Mouse (Mus musculus) forebrain, embryonic 13.5 days (tissue): ENCODE measurements at regions not wholly inside any gene's neighbourhood (a gene's known extent, or its start where the extent isn't known, plus 50 kb on each side); places are given as distances from the start of the nearest gene placed in this dataset.
A peak's percentile ranks its signal among the peaks of the same experiment; 100 is the strongest.

ENCODE experiments used
- ATAC-seq: fragments of 200-750 bp; cut with Nextera tagmentation; 2 replicates; pipeline ENCODE4 v1.8.0; 2017
- H3K27ac ChIP-seq: fragments of 300-500 bp; sonication (generic); 2 replicates; pipeline ENCODE4 v1.5.1; 2015; ENCODE audit warnings: inconsistent platforms, mild to moderate bottlenecking, moderate library complexity
- H3K27me3 ChIP-seq: fragments of 300-500 bp; sonication (generic); 2 replicates; pipeline ENCODE4 v1.6.1; 2015; ENCODE audit warnings: mild to moderate bottlenecking, inconsistent platforms
- H3K36me3 ChIP-seq: fragments of 300-500 bp; sonication (generic); 2 replicates; pipeline ENCODE4 v1.6.1; 2015; ENCODE audit warnings: mild to moderate bottlenecking, inconsistent platforms; ENCODE audit not compliant: poor library complexity, severe bottlenecking
- H3K4me1 ChIP-seq: fragments of 300-500 bp; sonication (generic); 2 replicates; pipeline ENCODE4 v1.6.1; 2015; ENCODE audit warnings: inconsistent platforms
- H3K4me2 ChIP-seq: fragments of 300-500 bp; sonication (generic); 2 replicates; pipeline ENCODE4 v1.6.1; 2015; ENCODE audit warnings: inconsistent platforms, mild to moderate bottlenecking, moderate library complexity
- H3K4me3 ChIP-seq: fragments of 300-500 bp; sonication (generic); 2 replicates; pipeline ENCODE4 v1.5.1; 2015; ENCODE audit warnings: mild to moderate bottlenecking, inconsistent platforms
- H3K9ac ChIP-seq: fragments of 300-500 bp; sonication (generic); 2 replicates; pipeline ENCODE4 v1.6.1; 2015; ENCODE audit warnings: mild to moderate bottlenecking, inconsistent platforms
- H3K9me3 ChIP-seq: fragments of 300-500 bp; sonication (generic); replicated peaks from 2 replicates; pipeline ENCODE4 v1.6.1; 2016; ENCODE audit warnings: inconsistent platforms
- WGBS: fragments of 180-500 bp; shearing (Covaris S2); methylation state at CpG from one replicate; pipeline ENCODE4 v1.1.7; 2015; 5-methylcytosine and 5-hydroxymethylcytosine counted together

GRCm38 (mm10) chr5:64574386-64574785 lies 228.8 kb upstream of the Klf3 start:
- no peak overlapping the region for H3K4me2 ChIP-seq
- ATAC-seq = no peak
- no peaks in the 10 kb centered on the region for H3K36me3 ChIP-seq
- no peak overlapping the region for H3K4me3 ChIP-seq
- H3K27me3 ChIP-seq = no peaks in the 10 kb centered on the region
- peaks cover 4% of the 10 kb centered on the region for H3K4me1 ChIP-seq
- no peaks in the 10 kb centered on the region for H3K9me3 ChIP-seq
- H3K9ac ChIP-seq = no peak overlapping the region
- no peak overlapping the region for H3K27ac ChIP-seq
- 85% methylated on average over 10 of the region's 10 CpGs for WGBS

GRCm38 (mm10) chr5:64575896-64576295 lies 227.3 kb upstream of the Klf3 start:
- WGBS = 87% methylated on average over 6 of the region's 6 CpGs
- H3K4me3 ChIP-seq = no peak overlapping the region
- peaks cover 15% of the 10 kb centered on the region for H3K4me1 ChIP-seq
- no peak overlapping the region for H3K27ac ChIP-seq
- H3K9ac ChIP-seq = no peak overlapping the region
- no peaks in the 10 kb centered on the region for H3K9me3 ChIP-seq
- ATAC-seq = no peak
- no peaks in the 10 kb centered on the region for H3K27me3 ChIP-seq
- no peak overlapping the region for H3K4me2 ChIP-seq
- no peaks in the 10 kb centered on the region for H3K36me3 ChIP-seq

- Histone ChIP-seq H3K9me3 (no peaks in the 10 kb centered on the region), H3K27me3 (no peaks in the 10 kb centered on the region), H3K9ac (no peak overlapping the region), H3K4me3 (no peak overlapping the region), H3K4me2 (no peak overlapping the region), H3K36me3 (no peaks in the 10 kb centered on the region), H3K4me1 (peaks cover 15% of the 10 kb centered on the region), H3K27ac (no peak overlapping the region)
- WGBS = 84% methylated on average over 19 of the region's 19 CpGs
- ATAC-seq = no peak
These were observed 226.5 kb upstream of the Klf3 start for GRCm38 (mm10) chr5:64576426-64577262.

- Histone ChIP-seq H3K4me1 (peaks cover 15% of the 10 kb centered on the region), H3K36me3 (no peaks in the 10 kb centered on the region), H3K9me3 (no peaks in the 10 kb centered on the region), H3K9ac (no peak overlapping the region), H3K27ac (no peak overlapping the region), H3K4me2 (no peak overlapping the region), H3K4me3 (no peak overlapping the region), H3K27me3 (no peaks in the 10 kb centered on the region)
- no peak for ATAC-seq
- 65% methylated on average over 7 of the region's 7 CpGs for WGBS
These were observed 225.8 kb upstream of the Klf3 start for GRCm38 (mm10) chr5:64577424-64577823.

GRCm38 (mm10) chr5:64578536-64578935 lies 224.7 kb upstream of the Klf3 start:
- no peak for ATAC-seq
- no peaks in the 10 kb centered on the region for H3K9me3 ChIP-seq
- WGBS = 96% methylated on average over 6 of the region's 6 CpGs
- no peaks in the 10 kb centered on the region for H3K36me3 ChIP-seq
- H3K4me2 ChIP-seq = no peak overlapping the region
- H3K4me1 ChIP-seq = peaks cover 15% of the 10 kb centered on the region
- no peaks in the 10 kb centered on the region for H3K27me3 ChIP-seq
- no peak overlapping the region for H3K9ac ChIP-seq
- H3K27ac ChIP-seq = no peak overlapping the region
- H3K4me3 ChIP-seq = no peak overlapping the region

- H3K4me1 ChIP-seq = peaks cover 15% of the 10 kb centered on the region
- H3K36me3 ChIP-seq = no peaks in the 10 kb centered on the region
- no peak overlapping the region for H3K4me2 ChIP-seq
- ATAC-seq = no peak; the same call in 1 of the 2 replicates
- H3K27me3 ChIP-seq = no peaks in the 10 kb centered on the region
- no peak overlapping the region for H3K27ac ChIP-seq
- H3K9me3 ChIP-seq = no peaks in the 10 kb centered on the region
- 44% methylated on average over 5 of the region's 5 CpGs for WGBS
- no peak overlapping the region for H3K9ac ChIP-seq
- H3K4me3 ChIP-seq = no peak overlapping the region
These were observed 224.1 kb upstream of the Klf3 start for GRCm38 (mm10) chr5:64579086-64579485.

- ATAC-seq = peak; percentile 88
- no peak overlapping the region for H3K9ac ChIP-seq
- WGBS = 7% methylated on average over 13 of the region's 14 CpGs
These were observed 223.5 kb upstream of the Klf3 start for GRCm38 (mm10) chr5:64579494-64580339.

GRCm38 (mm10) chr5:64580340-64580723 lies 222.9 kb upstream of the Klf3 start:
- WGBS = 71% methylated on average over 3 of the region's 3 CpGs
- Histone ChIP-seq H3K36me3 (no peaks in the 10 kb centered on the region), H3K27ac (peak overlapping the region; percentile 15; the same call in 1 of the 2 replicates), H3K27me3 (no peaks in the 10 kb centered on the region), H3K4me3 (no peak overlapping the region), H3K9ac (no peak overlapping the region), H3K4me1 (peaks cover 15% of the 10 kb centered on the region), H3K4me2 (peak overlapping the region; percentile 40; the same call in 1 of the 2 replicates), H3K9me3 (no peaks in the 10 kb centered on the region)
- no peak for ATAC-seq

More at GRCm38 (mm10) chr5:64579494-64580339, 223.5 kb upstream of the Klf3 start:
- Histone ChIP-seq H3K4me3 (peak overlapping the region; percentile 11; the same call in 1 of the 2 replicates), H3K9me3 (no peaks in the 10 kb centered on the region), H3K27ac (peak overlapping the region; percentile 15; the same call in 1 of the 2 replicates), H3K27me3 (no peaks in the 10 kb centered on the region), H3K4me1 (peaks cover 15% of the 10 kb centered on the region), H3K36me3 (no peaks in the 10 kb centered on the region), H3K4me2 (peak overlapping the region; percentile 40)

- no peak overlapping the region for H3K4me2 ChIP-seq
- no peaks in the 10 kb centered on the region for H3K36me3 ChIP-seq
- peaks cover 15% of the 10 kb centered on the region for H3K4me1 ChIP-seq
- no peaks in the 10 kb centered on the region for H3K27me3 ChIP-seq
- no peak overlapping the region for H3K27ac ChIP-seq
- no peak overlapping the region for H3K4me3 ChIP-seq
- 92% methylated on average over 6 of the region's 6 CpGs for WGBS
- ATAC-seq = no peak
- H3K9ac ChIP-seq = no peak overlapping the region
- H3K9me3 ChIP-seq = no peaks in the 10 kb centered on the region
These were observed 222.3 kb upstream of the Klf3 start for GRCm38 (mm10) chr5:64580786-64581445.

- peaks cover 15% of the 10 kb centered on the region for H3K4me1 ChIP-seq
- no peaks in the 10 kb centered on the region for H3K27me3 ChIP-seq
- no peaks in the 10 kb centered on the region for H3K36me3 ChIP-seq
- no peak overlapping the region for H3K4me2 ChIP-seq
- H3K4me3 ChIP-seq = no peak overlapping the region
- WGBS = 78% methylated on average over 8 of the region's 8 CpGs
- no peak for ATAC-seq
- H3K9ac ChIP-seq = no peak overlapping the region
- H3K9me3 ChIP-seq = no peaks in the 10 kb centered on the region
- no peak overlapping the region for H3K27ac ChIP-seq
These were observed 221.7 kb upstream of the Klf3 start for GRCm38 (mm10) chr5:64581461-64581860.

- no peak overlapping the region for H3K27ac ChIP-seq
- H3K9me3 ChIP-seq = no peaks in the 10 kb centered on the region
- WGBS = 83% methylated on average over 9 of the region's 9 CpGs
- no peak overlapping the region for H3K4me3 ChIP-seq
- H3K36me3 ChIP-seq = no peaks in the 10 kb centered on the region
- H3K27me3 ChIP-seq = no peaks in the 10 kb centered on the region
- peaks cover 15% of the 10 kb centered on the region for H3K4me1 ChIP-seq
- H3K9ac ChIP-seq = no peak overlapping the region
- no peak overlapping the region for H3K4me2 ChIP-seq
- ATAC-seq = no peak
These were observed 221.2 kb upstream of the Klf3 start for GRCm38 (mm10) chr5:64582031-64582430.

GRCm38 (mm10) chr5:64584308-64584707 lies 218.9 kb upstream of the Klf3 start:
- Histone ChIP-seq H3K4me3 (no peak overlapping the region), H3K27ac (no peak overlapping the region), H3K4me2 (no peak overlapping the region), H3K4me1 (peaks cover 14% of the 10 kb centered on the region), H3K9me3 (no peaks in the 10 kb centered on the region), H3K9ac (no peak overlapping the region), H3K36me3 (no peaks in the 10 kb centered on the region), H3K27me3 (no peaks in the 10 kb centered on the region)
- ATAC-seq = no peak
- WGBS = 85% methylated on average over 1 of the region's 1 CpGs
